Mouse (Mus musculus): ENCODE data around the gene Fcer1g. TPM values are rescaled to one million over a fixed set of nuclear protein-coding genes. Genes with fewer than 3 reads are reported as not detected.

The Fcer1g gene
- polyA plus RNA-seq, 1 experiment from 2014 or later: 83.6 TPM

GRCm38 (mm10) chr1:171183620-171184019 is 50.5 kb downstream of the Fcer1g start:
- 34% methylated on average over 3 of the region's 3 CpGs for WGBS
- Histone ChIP-seq H3K27me3 (replicated peaks; ENCODE audit: control insufficient read depth, insufficient read depth, low read length) (no peaks in the 10 kb centered on the region), H3K27ac (ENCODE audit: low read depth, low read length) (no peak overlapping the region), H3K36me3 (ENCODE audit: control insufficient read depth, insufficient read depth, low read length) (no peaks in the 10 kb centered on the region), H3K4me2 (no peak overlapping the region), H3K4me1 (replicated peaks; ENCODE audit: control insufficient read depth, insufficient read depth, low read length) (peaks cover 3% of the 10 kb centered on the region; the same call in 1 of the 2 replicates), H3K9ac (ENCODE audit: low read depth, low read length) (no peak overlapping the region), H3K9me3 (ENCODE audit: control insufficient read depth, low read length) (no peaks in the 10 kb centered on the region), H3K4me3 (ENCODE audit: low read depth, low read length) (no peak overlapping the region)
- DNase-seq (ENCODE audit: low spot score) (no peak), ATAC-seq (replicated peaks; ENCODE audit: low FRiP score) (no peak)

GRCm38 (mm10) chr1:171183025-171183424 is 51.1 kb downstream of the Fcer1g start:
- Histone ChIP-seq H3K36me3 (ENCODE audit: control insufficient read depth, insufficient read depth, low read length) (no peaks in the 10 kb centered on the region), H3K9me3 (ENCODE audit: control insufficient read depth, low read length) (no peaks in the 10 kb centered on the region), H3K27me3 (replicated peaks; ENCODE audit: control insufficient read depth, insufficient read depth, low read length) (no peaks in the 10 kb centered on the region), H3K4me3 (ENCODE audit: low read depth, low read length) (no peak overlapping the region), H3K27ac (ENCODE audit: low read depth, low read length) (no peak overlapping the region), H3K4me2 (no peak overlapping the region), H3K9ac (ENCODE audit: low read depth, low read length) (no peak overlapping the region), H3K4me1 (replicated peaks; ENCODE audit: control insufficient read depth, insufficient read depth, low read length) (no peaks in the 10 kb centered on the region; the same call in 1 of the 2 replicates)
- 83% methylated on average over 3 of the region's 3 CpGs for WGBS
- DNase-seq (ENCODE audit: low spot score) (no peak), ATAC-seq (replicated peaks; ENCODE audit: low FRiP score) (no peak)

Other genes with a start within 250 kb of the Fcer1g start
- gene Fcgr4, start 215.4 kb downstream of the Fcer1g start, polyA plus RNA-seq (2014; fragmentation: Nextera tagmentation; extraction: Ambion mirVana): 1.5 and 2.4 TPM in 2 replicates
- gene Fcgr3, start 169.4 kb downstream of the Fcer1g start, polyA plus RNA-seq (2014; fragmentation: Nextera tagmentation; extraction: Ambion mirVana): 28.7 and 29.8 TPM in 2 replicates
- 1.4 and 2.2 TPM in 2 replicates for gene Cfap126, start 120.4 kb downstream of the Fcer1g start, polyA plus RNA-seq (2014; fragmentation: Nextera tagmentation; extraction: Ambion mirVana)
- gene Sdhc, start 83.8 kb downstream of the Fcer1g start, polyA plus RNA-seq (2014; fragmentation: Nextera tagmentation; extraction: Ambion mirVana): 261 and 281 TPM in 2 replicates
- gene Mpz, start 83.7 kb downstream of the Fcer1g start, polyA plus RNA-seq (2014; fragmentation: Nextera tagmentation; extraction: Ambion mirVana): 0.14 TPM in 1 of 2 replicates, not detected in the other
- gene Pcp4l1, start 38.1 kb downstream of the Fcer1g start, polyA plus RNA-seq (2014; fragmentation: Nextera tagmentation; extraction: Ambion mirVana): 1.2 and 1.9 TPM in 2 replicates
- 0.16 TPM in 2 replicates for gene Nr1i3, start 20.4 kb downstream of the Fcer1g start, polyA plus RNA-seq (2014; fragmentation: Nextera tagmentation; extraction: Ambion mirVana)
- 32.3 and 32.4 TPM in 2 replicates for gene Tomm40l, start 11.9 kb downstream of the Fcer1g start, polyA plus RNA-seq (2014; fragmentation: Nextera tagmentation; extraction: Ambion mirVana)
- gene Apoa2, start 9.3 kb downstream of the Fcer1g start, polyA plus RNA-seq (2014; fragmentation: Nextera tagmentation; extraction: Ambion mirVana): 2,189 and 2,339 TPM in 2 replicates
- gene Adamts4, start 16.1 kb upstream of the Fcer1g start, polyA plus RNA-seq (2014; fragmentation: Nextera tagmentation; extraction: Ambion mirVana): 1.6 and 2.0 TPM in 2 replicates
- 256 and 262 TPM in 2 replicates for gene Ndufs2, start 17.0 kb upstream of the Fcer1g start, polyA plus RNA-seq (2014; fragmentation: Nextera tagmentation; extraction: Ambion mirVana)
- gene B4galt3, start 36.0 kb upstream of the Fcer1g start, polyA plus RNA-seq (2014; fragmentation: Nextera tagmentation; extraction: Ambion mirVana): 49.0 and 50.6 TPM in 2 replicates
- gene Ppox, start 46.8 kb upstream of the Fcer1g start, polyA plus RNA-seq (2014; fragmentation: Nextera tagmentation; extraction: Ambion mirVana): 131 and 133 TPM in 2 replicates
- gene Usp21, start 53.6 kb upstream of the Fcer1g start, polyA plus RNA-seq (2014; fragmentation: Nextera tagmentation; extraction: Ambion mirVana): 51.0 and 53.1 TPM in 2 replicates
- 83.7 TPM in 2 replicates for gene Ufc1, start 60.7 kb upstream of the Fcer1g start, polyA plus RNA-seq (2014; fragmentation: Nextera tagmentation; extraction: Ambion mirVana)
- 34.8 and 37.5 TPM in 2 replicates for gene Dedd, start 94.8 kb upstream of the Fcer1g start, polyA plus RNA-seq (2014; fragmentation: Nextera tagmentation; extraction: Ambion mirVana)
- gene Nit1, start 111.3 kb upstream of the Fcer1g start, polyA plus RNA-seq (2014; fragmentation: Nextera tagmentation; extraction: Ambion mirVana): 26.2 and 29.1 TPM in 2 replicates
- gene Pfdn2, start 111.3 kb upstream of the Fcer1g start, polyA plus RNA-seq (2014; fragmentation: Nextera tagmentation; extraction: Ambion mirVana): 68.0 and 73.7 TPM in 2 replicates
- gene Klhdc9, start 126.4 kb upstream of the Fcer1g start, polyA plus RNA-seq (2014; fragmentation: Nextera tagmentation; extraction: Ambion mirVana): 0.66 and 0.77 TPM in 2 replicates
- gene Nectin4, start 135.7 kb upstream of the Fcer1g start, polyA plus RNA-seq (2014; fragmentation: Nextera tagmentation; extraction: Ambion mirVana): 0.25 and 0.53 TPM in 2 replicates
- gene Arhgap30, start 154.6 kb upstream of the Fcer1g start, polyA plus RNA-seq (2014; fragmentation: Nextera tagmentation; extraction: Ambion mirVana): 3.5 and 3.8 TPM in 2 replicates
- gene Usf1, start 176.9 kb upstream of the Fcer1g start, polyA plus RNA-seq (2014; fragmentation: Nextera tagmentation; extraction: Ambion mirVana): 51.0 and 53.2 TPM in 2 replicates
- gene Tstd1, start 184.5 kb upstream of the Fcer1g start, polyA plus RNA-seq (2014; fragmentation: Nextera tagmentation; extraction: Ambion mirVana): 1.6 and 1.7 TPM in 2 replicates
- gene F11r, start 203.2 kb upstream of the Fcer1g start, polyA plus RNA-seq (2014; fragmentation: Nextera tagmentation; extraction: Ambion mirVana): 42.0 and 47.8 TPM in 2 replicates

Measured in liver, embryonic 11.5 days (tissue).